Mouse (Mus musculus): ENCODE results near the gene Eef1a2.

- TF ChIP-seq CTCF (IDR thresholded peaks at IDR 0.05; ENCODE audit: low read depth, low read length) (no peak), POLR2A (IDR thresholded peaks at IDR 0.05; ENCODE audit: extremely low read depth, insufficient read depth, low read length) (no peak)
These were observed 2.5 kb downstream of the Eef1a2 start for GRCm38 (mm10) chr2:181154361-181154760.

All from liver, adult 2 months (tissue).